Mouse (Mus musculus) liver (tissue): ENCODE measurements around the gene Car5a.

Experiments
- DNase-seq: peaks from one replicate; pipeline ENCODE4 v3.0.0-alpha.2; 2020; ENCODE audit warnings: mixed read lengths

Car5a gene

DNA sequence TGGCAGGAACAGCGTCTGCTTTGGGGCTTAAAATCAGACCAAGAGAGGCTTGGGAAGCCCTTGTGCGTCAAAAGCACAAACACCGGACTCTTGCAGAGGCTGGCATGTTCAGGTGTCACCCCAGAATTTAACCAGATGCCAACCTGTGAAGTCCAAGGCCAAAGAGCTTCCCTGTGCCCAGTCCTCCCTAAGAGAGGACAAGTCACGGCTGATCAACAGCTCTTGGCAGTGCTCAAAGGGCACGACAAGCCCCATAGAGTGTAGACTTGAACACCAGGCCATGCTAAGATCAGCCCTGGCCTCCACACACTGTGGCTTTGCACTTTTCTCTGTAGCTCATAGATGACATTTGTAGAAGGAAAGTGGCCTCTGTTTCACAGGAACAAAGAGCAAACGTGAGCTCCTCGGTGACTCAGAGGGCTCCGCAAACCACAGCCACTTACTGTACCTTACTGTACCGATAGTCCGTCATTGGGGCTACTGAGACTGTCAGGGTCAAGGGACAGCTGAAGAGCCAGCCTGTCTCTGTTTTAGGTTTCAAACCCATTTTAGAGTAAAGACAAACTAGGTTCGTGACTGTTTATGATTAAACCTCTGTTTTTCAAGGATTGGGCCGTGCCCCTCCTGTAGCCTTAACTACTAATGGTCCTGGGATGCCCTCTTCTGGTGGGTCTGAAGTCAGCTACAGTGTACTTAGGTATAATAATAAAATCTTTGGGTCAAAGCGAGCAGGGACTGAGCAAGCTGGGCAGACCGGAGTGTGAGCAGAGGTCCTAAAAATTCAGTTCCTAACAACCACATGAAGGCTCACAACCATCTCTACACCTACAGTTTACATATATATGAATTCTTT, 11.8 kb downstream of the Car5a start:
- DNase-seq: no peak

DNA sequence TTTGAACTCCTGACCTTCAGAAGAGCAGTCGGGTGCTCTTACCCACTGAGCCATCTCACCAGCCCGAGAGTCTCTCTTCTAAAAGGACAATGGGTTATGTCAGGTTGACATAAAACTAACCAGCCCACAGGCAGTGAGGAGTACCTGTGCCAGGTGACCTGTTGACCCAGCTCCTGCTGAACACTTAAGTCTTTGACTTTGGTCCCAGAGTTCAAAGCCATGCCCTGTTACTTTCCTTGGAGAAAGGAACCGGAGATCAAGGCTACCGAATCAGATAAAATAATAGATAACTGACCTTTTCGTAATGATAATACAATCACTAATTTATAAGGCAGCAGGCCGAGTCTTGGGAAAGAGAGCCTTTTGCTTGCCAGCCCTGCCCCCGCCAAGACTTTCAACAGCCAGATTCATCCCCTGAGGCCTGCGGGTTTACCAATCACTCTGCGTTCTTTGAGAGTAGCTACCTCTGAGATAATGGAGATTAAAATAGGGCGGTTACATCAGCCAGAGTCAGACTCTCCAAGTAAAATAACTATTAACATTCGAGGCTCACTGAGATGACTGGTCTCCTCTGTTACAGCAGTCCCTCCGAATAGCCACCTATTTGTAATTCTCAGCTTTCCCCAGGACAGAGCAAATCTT, 12.6 kb downstream of the Car5a start:
- no peak for DNase-seq

DNA sequence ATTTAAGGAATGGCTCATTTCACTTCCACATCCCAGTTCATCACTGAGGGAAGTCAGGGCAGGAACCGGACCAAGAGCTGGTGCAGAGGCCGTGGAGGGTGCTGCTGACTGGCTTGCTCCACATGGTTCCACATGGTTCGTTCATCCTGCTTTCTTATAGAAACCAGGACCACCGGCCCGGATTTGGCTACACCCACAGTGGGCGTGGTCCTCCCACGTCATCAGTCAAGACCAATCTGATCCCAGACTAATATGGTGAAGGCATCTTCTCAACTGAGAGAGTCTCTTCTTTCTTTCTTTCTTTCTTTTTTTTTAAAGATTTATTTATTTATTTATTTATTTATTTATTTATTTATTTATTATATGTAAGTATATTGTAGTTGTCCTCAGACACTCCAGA, 13.1 kb downstream of the Car5a start:
- DNase-seq: no peak

DNA sequence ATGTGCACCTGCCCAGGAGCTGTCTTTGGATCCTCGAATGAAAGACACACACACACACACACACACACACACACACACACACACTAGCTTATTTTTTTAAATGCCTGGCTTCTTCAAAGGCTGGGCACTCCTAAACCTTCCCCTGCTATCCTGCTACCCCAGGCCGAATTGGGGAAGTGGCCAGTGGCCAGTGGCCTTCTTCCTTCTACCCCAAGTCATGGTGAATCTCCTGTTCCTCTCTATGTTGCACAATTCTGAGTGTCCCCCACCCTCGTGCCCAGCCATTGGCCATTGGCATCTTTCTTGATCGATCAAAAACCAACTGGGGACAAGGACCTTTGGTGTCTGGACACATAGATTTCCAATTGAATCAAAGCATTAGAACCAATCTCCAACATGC, 14.7 kb downstream of the Car5a start:
- no peak for DNase-seq

DNA sequence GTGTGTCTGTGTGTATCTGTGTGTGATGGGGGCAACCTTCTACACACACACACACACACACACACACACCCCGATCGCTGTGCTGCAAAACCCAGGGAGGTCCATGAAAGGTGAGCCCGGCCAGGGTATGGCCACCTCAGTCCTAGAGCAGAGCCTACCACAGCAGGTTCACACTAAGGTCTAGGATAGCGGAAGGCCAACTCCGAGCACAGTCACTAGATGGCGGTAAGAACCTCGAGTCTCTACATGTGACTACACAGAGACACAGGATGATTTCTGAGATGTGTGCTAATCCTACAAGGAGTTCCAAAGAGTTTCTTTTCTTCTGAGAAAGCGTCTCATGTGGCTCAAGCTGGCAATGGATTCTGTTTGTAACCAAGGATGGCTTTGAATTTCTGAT, 17.4 kb downstream of the Car5a start:
- DNase-seq: peak; percentile 52

DNA sequence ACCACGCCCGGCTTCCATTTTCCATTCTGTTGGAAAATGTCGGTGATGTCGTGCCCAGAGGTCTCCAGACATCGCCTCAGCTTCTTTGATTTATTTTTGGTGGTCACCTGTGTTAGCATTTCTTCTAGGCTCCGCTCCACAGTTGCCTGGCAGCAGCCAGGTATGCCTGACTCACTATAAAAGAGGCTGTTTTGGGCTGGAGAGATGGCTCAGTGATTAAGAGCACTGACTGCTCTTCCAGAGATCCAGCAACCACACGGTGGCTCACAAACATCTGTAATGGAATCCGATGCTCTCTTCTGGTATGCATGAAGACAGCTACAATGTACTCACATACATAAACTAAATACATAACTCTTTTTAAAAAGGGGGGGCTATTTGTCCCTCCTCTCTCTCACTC, 18.4 kb downstream of the Car5a start:
- no peak for DNase-seq

DNA sequence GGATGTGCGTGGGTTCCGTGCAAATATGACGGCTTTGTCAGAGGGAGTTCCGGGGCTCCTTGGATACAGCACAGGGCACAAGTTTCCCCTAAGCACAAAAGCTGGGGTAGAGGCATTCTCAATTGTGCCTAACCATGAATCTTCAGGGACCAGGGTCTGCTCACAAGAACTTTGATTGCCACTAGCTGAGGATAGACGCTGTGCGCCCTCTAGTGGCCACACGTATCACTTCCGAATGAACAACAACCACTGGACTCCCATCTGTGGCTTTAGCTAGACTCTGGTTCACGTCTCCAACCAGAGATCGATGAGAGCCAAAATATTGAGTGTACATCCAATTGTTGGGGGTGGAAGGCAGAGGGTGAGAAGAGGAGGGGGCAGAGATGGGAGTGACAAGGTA, 19.1 kb downstream of the Car5a start:
- DNase-seq: peak; percentile 84

DNA sequence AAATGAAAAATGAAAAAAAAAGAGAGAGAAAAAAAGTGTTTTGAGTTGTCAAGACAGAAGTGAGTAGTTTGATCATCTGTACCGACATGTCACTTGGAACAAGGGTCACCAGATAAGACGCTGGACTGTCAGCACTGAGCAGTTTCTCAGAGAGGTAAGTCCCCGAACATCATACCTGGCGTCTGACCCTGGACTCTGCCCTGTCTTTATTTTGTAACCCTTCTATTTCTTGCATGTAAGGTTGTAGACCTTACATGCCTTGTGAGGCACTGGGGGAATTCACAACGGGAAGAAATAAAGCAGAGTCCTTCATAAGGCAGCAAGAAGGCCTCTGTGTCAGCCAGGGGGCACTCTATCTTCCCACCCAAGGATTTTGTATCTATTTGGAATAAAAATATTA, 20.0 kb downstream of the Car5a start:
- DNase-seq: no peak

DNA sequence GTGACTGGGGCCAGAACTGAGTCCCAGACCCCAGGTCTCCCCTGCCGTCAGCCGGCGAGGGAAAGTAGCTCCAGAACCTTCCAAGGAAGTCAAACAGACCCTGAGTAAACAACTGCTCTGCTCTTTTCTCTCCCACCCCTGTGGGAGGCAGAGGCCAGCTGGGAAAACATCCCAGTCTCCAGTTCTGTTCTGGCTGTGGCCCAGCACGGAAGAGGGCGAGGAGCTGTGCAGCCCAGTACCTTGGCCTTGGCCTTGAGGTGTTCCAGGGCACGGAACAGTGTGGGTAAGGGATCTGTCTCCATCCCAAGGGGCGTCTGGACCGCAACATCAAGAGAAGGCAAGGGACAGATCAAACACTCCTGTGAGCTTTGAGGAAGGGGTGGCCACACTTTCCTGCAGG, 22.6 kb downstream of the Car5a start:
- no peak for DNase-seq

DNA sequence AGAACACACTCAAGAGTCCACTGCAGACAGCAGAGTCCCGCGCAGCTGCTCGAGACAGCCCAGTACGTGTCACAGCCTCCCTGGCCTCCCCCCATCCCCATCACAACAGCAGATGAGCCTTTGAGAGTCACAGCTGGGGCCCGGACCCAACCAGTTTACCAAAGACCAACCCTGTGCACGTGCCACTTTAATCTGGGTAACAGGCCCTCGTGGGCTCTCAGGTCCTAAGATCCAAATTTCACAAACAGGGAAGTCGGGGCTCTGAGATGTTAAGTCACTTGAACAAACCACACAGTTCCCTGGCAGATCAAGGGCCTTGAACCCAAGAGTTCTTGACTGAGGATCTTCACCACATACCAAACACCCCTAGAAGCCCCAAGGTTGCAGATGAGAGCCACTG, 23.1 kb downstream of the Car5a start:
- no peak for DNase-seq

DNA sequence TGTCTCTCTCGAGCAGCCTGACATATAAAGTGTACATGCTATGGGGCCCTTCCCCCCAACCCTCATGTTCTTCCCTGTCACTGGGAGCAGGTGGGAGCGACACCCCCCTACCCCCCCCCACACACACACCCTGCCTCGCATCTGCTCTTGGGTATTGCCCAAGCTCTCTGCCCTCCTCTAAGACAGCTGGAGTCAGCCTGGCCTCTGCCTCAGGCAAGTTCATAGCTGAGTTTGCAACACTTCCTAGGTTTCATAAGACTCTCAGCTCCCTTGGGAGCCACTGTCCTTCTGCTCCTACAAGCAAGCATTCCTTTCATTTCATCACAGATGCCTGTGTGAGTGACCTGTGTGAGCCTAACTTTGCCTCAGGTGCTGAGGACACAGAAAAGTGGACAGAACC, 25.0 kb downstream of the Car5a start:
- DNase-seq: no peak

DNA sequence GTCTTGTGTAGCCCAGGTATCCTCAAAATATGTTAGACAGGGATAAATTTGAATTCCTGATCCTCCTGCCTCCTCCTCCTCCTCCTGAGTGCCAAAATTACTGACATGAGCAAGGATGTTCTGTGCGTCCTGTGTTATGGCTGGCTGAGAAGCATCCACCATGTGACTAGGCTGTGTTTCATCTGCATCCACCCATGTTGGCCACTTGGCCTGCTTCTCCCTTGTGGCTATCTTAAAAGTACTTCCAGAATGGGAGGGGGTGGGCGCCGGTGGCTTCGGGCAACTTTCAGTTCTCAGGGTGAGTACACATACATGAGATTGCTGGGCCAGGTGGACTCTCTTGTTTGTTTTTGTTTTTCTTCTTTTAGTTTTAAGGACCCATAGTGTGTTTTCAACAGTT, 25.5 kb downstream of the Car5a start:
- no peak for DNase-seq

DNA sequence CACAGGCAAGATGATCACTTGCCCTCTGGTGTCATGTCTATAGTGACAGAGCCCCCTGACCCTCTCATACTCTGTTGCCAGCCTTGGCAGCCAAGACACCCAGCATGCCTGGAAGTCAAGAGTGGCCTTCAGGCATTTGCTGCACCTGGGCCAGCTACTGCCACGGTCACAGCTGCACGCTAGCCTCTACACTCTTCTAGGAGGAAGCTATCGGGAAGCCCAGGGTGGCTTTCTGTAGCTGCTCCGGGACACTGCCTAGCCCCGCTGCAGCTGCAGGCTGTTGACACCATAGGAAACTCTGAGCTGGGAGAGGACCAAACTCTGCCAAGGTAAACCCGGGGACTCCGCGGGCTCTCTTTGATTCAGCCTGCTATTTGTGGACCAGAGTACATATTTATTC, 31.3 kb downstream of the Car5a start:
- no peak for DNase-seq

DNA sequence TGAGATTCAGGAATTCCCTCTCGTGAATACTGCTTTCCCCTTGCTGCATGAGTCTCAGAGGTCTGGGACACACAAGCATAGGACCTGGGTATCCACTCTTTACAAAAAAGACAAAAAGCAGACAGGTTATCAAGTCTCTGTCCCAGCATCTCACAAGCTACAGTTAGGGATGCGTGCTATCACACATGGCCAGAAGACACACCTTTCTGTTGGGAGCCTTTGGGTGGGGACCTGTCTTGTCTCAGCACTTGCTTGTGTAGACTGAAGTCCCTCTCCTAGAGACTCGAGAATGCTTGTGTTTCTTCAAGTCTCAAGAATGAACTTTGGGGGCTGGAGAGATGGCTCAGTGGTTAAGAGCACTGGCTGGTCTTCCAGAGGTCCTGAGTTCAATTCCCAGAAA, 31.9 kb downstream of the Car5a start:
- DNase-seq: peak; percentile 32

DNA sequence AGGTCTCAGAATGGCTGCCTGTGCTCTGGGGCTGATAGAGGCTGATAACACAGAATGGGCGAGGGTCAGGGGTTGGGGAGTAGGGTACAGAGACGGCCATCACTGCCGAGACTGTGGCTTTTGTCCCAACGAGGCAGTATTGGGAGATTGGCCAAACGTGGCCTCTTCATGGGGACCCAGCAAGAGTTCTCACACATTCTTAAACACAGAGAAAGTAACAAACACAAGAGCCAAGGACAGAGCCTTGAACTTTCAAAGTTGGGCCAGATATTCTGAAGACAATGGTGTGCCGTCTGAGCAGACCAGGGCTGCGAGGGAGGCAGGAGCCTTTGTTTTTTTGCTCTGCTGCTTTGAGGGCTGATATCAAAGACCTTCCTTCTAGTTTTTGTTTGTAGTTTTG, 32.7 kb downstream of the Car5a start:
- DNase-seq: no peak

DNA sequence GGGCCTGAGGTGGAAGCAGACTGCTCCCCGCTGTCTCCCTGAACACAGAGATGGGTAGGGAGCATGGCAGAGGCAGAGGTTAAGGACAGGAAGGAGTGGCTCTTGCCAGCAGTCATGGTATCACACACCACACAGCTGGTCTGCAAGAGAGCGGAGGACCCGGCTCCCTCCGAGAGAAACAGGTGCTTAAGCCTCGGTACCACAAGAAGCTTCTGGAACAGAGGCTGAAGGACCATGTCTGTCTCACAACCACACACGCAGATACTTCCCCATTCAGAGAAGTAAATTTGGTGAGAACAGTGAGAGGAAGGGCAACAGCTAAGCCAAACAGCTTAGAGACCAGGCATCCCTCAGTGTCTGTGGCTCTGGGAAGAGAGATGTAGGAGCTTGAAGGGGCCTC, 33.3 kb downstream of the Car5a start:
- DNase-seq: no peak

DNA sequence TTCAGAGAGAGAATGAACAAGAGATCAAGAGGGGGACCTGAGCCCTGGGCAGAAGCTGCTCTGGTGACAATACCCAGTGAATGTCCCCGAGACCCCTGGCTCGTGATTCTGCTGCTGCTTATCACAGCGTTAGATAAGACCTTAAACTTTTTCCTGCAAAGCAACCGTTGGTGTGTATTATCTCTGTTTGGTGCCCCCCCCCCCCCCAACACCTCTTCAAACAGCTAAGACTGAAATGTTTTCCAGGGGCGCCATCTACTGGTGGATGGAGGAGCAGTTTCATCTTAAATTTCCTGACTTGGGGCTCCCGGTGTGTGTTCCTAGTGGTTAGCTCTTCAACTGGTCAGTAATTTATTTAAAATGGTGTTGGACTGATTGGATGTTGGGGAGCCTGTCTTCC, 35.0 kb downstream of the Car5a start:
- DNase-seq: peak; percentile 80

DNA sequence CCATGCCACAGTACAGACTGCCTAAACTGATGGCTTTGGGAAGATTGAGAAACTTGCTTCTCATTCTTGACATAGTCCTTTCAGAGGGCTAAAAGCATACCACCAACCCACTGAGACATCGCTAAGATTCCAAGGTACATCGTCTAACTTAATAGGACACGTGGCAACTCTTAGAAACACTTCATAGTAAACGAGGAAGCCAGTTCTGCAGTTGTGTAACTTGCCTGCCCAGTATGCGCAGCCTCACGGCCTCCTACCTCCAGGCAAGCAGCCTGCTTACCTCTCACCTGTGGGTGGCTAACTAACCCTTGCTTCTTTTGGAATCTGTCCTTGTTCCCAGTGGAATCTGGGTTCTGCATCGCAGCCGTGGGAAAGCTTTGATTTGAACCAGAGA, 35.6 kb downstream of the Car5a start:
- DNase-seq: no peak

DNA sequence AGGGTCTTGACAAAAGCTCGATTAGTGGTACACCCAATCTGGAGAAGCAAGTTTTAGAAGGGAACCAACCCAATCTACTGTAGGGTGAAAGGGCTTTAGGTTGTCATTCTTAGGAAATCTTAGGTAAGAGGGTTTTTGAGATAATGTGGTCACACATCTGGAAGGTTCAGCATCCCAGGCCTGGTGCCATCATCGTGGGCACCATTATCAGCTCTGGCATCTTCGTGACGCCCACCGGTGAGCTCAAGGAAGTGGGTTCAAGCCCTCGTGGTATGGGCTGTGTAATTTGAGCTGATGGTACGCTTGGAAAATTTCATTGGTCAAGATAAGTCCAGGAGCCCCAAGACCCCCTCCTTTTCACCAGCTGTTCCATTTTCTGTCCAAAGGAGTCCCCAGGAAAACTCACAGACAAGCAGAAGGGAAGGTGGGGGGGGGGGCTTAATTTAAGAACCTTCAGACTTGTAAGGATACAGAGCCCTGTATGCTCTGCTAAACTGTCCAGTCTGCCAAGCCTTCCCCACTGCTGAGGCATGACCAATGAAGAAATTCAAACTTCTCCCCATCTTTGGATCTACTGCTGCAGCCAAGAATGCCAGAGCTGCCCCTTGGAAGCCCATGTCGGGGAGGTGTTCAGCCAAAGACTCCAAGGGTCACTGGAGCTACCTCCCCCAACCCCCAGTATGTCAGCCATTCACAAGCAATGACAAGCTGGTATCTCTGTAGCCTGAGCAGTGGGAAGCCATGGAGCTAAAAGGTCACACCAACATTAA, 36.1 kb downstream of the Car5a start:
- no peak for DNase-seq

DNA sequence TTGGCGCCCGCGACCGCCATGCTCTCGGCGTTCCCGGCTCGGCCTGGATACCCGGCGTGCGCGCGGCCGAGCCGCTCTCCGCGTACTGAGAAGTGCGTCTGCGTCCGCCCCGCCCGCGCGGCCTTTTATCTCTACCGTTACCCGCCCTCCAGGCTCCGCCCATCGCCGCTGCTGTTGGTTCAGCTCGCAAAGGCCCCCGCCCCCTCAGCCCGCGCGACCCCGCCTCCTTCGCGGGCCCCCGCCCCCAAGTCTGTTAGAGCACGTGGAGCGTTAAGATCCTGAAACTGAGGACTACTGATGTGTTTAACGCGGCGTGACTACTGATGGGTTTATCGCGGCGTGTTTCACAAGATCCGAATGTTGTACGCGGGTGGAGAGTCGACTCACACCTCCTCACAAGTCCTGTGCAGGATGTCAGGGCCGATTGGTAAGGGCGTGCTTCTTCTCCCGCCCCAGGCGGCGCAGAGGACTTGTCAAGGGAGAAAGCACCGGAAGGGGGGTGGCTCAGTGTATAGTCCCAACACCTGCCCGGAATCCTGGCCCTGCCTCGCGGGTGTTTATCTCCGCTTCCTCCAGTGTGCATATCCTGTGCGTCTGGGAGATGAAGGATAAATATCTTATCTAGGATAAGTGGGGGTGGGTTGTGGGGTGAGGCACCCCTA, 37.0 kb downstream of the Car5a start, which contains the start of gene Slc7a5:
Gene Slc7a5 (minus strand): TSS at position 108 of the 662 bp plus-strand sequence.
- peak; percentile 99 for DNase-seq

DNA sequence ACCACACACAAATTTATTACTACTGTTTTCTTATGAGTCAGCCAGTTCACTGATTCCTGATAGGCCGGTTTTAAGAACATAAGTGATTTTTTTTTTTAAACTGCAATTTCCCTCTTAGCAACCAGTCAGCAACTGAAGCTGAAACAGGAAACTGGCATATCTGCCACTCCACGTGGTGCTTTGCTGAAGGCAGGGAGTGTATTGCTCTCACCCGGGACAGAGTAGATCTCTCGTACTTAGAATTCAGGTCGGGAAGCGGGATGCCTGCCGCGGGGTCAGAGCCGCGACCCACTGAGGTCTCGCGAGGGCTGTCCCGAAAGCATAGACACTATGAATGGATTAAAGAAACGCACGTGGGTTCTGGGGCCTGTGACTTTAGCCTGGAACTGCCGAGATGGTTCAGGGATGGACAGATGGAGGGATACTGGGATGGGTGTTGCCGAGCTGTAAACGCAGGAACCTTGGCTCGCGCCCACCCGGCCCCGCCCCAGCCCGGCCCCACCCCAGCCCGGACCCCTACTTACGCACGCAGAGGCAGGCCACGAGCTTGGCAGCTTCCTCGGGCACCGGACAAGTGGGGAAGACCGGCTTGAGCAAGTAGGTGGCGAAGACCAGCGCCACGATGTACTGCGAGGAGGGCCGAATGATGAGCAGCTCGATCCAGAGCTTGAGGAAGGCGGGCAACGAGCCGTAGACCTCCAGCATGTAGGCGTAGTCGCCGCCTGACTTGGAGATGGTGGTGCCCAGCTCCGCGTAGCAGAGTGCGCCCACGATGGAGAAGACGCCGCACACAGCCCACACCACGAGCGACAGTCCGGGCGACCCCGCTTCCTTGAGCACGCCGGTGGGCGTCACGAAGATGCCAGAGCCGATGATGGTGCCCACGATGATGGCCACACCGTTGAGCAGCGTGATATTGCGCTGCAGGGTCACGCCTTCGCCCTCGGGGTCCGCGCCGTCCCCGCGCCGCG, 37.9 kb downstream of the Car5a start:
- DNase-seq: peak; percentile 58

DNA sequence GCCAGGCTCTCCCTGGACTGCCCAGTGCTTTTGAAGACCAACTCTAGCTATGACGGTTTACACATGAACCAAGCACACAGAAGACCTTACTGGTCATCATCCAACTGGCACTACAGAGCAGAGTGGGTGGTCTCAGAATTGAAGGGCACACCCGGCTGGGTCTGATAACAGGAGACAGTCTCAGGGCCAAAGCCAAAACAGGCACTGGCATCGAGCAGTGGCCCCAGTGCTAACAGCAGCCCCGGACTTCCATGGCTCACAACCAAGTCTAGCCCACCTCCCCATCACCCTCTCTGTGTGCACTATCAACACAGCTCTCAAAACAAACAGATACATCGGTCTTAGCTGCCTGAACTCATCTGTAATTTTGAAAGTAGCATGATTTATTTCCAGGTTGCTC, 38.8 kb downstream of the Car5a start:
- peak; percentile 55 for DNase-seq
